Mouse (Mus musculus) CD4-positive helper T cell, adult 2 months (primary cell): Measurements from ENCODE around the gene Sf3a3.
A peak's percentile ranks its signal among the peaks of the same experiment; 100 is the strongest.
"Not testable (repeated sequence)": the region's sequence is repeated elsewhere in the genome, so short reads cannot be mapped to it uniquely, and the experiment has no call there.

Source experiments
- DNase-seq: peaks from one replicate; pipeline ENCODE4 v3.0.0-alpha.2; 2012; ENCODE audit warnings: low read depth, missing footprints, low spot score

Gene Sf3a3

GRCm38 (mm10) chr4:124699791-124700190 is 14.8 kb upstream of the Sf3a3 start:
- no peak for DNase-seq

- DNase-seq, result peak; percentile 77
These were observed 14.2 kb upstream of the Sf3a3 start, which contains the start of gene Fhl3 for GRCm38 (mm10) chr4:124700248-124700971. Fhl3 (plus strand) TSS chr4:124700701.

- DNase-seq, result peak; percentile 47
These were observed 13.3 kb upstream of the Sf3a3 start for GRCm38 (mm10) chr4:124701052-124701845.

GRCm38 (mm10) chr4:124701916-124702315 is 12.7 kb upstream of the Sf3a3 start:
- no peak for DNase-seq

GRCm38 (mm10) chr4:124703406-124703805 is 11.2 kb upstream of the Sf3a3 start:
- peak; percentile 60 for DNase-seq

GRCm38 (mm10) chr4:124703881-124704796 is 10.4 kb upstream of the Sf3a3 start:
- DNase-seq, result peak; percentile 79

- DNase-seq, result peak; percentile 25
These were observed 9.6 kb upstream of the Sf3a3 start for GRCm38 (mm10) chr4:124704797-124705474.

- DNase-seq, result no peak
These were observed 8.8 kb upstream of the Sf3a3 start for GRCm38 (mm10) chr4:124705661-124706269.

GRCm38 (mm10) chr4:124707381-124708199 is 7.0 kb upstream of the Sf3a3 start:
- not testable (repeated sequence) for DNase-seq

- not testable (repeated sequence) for DNase-seq
These were observed 6.4 kb upstream of the Sf3a3 start for GRCm38 (mm10) chr4:124708200-124708517.

GRCm38 (mm10) chr4:124708518-124709477 is 5.8 kb upstream of the Sf3a3 start:
- DNase-seq, result peak; percentile 83

GRCm38 (mm10) chr4:124709961-124710446 is 4.6 kb upstream of the Sf3a3 start:
- no peak for DNase-seq

GRCm38 (mm10) chr4:124710776-124711291 is 3.7 kb upstream of the Sf3a3 start:
- DNase-seq, result peak; percentile 72

GRCm38 (mm10) chr4:124712618-124713017 is 2.0 kb upstream of the Sf3a3 start:
- no peak for DNase-seq

- DNase-seq, result not testable (repeated sequence)
These were observed 726 bp upstream of the Sf3a3 start for GRCm38 (mm10) chr4:124713850-124714249.

GRCm38 (mm10) chr4:124719101-124719500 is 4.5 kb downstream of the Sf3a3 start:
- no peak for DNase-seq

GRCm38 (mm10) chr4:124726121-124726520 is 11.5 kb downstream of the Sf3a3 start:
- DNase-seq, result no peak

GRCm38 (mm10) chr4:124736952-124737351 is 22.4 kb downstream of the Sf3a3 start:
- DNase-seq, result no peak
